Mouse (Mus musculus) kidney, postnatal 10 days (tissue): ENCODE data around the gene Onecut1.

Experiments used
- DNase-seq: peaks from one replicate; pipeline ENCODE4 v3.0.0; 2021; ENCODE audit warnings: mixed read lengths

Onecut1 gene

DNA sequence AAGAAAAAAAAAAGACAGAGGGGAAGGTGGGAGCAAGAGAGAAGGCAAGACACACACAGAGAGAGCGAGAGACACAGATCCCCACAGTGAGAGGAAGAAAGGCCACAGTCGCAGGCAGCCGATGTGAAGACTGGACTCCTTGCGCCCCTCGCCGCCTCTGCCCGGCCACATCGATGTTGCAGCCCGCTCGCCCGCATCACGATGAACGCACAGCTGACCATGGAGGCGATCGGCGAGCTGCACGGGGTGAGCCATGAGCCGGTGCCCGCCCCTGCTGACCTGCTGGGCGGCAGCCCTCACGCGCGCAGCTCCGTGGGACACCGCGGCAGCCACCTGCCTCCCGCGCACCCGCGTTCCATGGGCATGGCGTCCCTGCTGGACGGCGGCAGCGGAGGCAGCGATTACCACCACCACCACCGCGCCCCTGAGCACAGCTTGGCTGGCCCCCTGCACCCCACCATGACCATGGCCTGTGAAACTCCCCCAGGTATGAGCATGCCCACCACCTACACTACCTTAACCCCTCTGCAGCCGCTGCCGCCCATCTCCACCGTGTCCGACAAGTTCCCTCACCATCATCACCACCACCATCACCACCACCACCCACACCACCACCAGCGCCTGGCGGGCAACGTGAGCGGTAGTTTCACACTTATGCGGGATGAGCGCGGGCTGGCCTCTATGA lies 517 bp downstream of the Onecut1 start:
- no peak for DNase-seq

DNA sequence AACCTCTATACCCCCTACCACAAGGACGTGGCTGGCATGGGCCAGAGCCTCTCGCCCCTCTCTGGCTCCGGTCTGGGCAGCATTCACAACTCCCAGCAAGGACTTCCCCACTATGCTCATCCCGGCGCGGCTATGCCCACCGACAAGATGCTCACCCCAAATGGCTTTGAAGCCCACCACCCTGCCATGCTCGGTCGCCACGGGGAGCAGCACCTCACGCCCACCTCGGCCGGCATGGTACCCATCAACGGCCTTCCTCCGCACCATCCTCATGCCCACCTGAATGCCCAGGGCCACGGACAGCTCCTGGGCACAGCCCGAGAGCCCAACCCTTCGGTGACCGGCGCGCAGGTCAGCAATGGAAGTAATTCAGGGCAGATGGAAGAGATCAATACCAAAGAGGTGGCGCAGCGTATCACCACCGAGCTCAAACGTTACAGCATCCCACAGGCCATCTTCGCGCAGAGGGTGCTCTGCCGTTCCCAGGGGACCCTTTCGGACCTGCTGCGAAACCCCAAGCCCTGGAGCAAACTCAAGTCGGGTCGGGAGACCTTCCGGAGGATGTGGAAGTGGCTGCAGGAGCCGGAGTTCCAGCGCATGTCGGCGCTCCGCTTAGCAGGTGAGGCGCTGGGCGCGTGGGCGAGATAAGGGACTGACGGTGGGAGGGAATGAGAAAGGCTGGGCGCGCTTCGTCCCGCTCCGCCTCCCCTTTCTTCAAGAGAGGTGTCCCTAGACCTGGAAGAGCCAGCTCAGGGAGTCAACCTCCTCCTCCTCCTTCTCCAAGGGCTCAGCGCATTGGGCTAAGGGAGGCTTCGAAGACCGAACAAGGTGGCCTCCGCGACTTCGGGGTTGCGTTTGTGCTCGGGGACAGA lies 1.3 kb downstream of the Onecut1 start:
- DNase-seq, result no peak

DNA sequence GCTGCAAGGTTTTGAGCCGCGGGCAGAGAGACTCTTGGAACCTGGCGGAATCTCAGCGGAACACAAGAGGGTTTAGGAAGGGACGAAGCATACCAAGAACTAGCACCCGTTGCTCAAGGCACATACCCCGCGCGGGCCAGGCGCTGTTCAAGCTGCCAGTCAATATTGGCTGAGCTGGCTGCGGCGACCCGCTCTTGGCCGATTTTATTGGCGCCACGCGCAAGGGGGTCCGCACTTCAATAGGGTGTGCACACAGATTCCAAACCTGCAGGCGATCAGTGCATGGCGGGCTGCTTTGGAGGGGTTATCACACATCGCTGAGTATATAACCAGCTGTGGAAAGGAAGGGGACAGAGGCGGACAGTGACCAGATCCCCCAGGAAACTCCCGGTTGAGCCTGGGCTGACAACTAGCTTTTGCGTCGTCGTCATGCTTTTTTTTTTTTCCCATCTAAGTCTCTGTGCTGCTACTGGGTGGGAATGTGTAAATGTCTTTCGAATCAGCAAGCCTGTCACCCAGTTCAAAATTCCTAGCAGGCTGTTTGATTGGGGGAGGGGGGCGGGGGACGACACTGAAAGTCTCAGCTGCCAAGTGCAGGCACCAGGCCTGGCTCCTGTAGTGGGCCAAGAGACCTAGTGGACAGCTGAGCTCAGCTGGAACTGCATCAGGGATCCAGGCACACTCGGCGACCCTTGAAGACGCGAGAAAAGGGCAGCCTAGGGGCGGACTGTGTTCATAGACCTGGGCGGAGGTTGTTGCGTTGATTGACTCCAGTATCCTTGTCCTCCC lies 2.1 kb downstream of the Onecut1 start:
- no peak for DNase-seq

DNA sequence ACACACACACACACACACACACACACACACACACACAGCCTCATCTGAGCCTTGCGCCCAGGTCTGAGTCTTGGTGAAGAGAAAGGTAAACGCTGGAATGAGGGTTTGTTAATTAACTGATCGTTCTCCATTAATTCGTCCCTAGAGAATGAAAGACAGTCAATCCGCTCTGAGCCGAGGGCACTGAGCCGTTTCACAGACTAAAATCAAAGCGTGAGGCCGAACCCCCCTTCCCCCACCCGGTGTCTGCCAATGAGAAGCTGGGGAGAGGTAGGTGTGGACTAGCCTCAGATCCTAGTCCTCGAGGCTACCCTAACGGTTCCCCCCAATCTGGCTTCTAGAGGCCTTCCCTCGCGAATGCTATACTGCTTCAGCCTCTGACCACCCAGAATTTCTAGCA lies 2.8 kb downstream of the Onecut1 start:
- no peak for DNase-seq

DNA sequence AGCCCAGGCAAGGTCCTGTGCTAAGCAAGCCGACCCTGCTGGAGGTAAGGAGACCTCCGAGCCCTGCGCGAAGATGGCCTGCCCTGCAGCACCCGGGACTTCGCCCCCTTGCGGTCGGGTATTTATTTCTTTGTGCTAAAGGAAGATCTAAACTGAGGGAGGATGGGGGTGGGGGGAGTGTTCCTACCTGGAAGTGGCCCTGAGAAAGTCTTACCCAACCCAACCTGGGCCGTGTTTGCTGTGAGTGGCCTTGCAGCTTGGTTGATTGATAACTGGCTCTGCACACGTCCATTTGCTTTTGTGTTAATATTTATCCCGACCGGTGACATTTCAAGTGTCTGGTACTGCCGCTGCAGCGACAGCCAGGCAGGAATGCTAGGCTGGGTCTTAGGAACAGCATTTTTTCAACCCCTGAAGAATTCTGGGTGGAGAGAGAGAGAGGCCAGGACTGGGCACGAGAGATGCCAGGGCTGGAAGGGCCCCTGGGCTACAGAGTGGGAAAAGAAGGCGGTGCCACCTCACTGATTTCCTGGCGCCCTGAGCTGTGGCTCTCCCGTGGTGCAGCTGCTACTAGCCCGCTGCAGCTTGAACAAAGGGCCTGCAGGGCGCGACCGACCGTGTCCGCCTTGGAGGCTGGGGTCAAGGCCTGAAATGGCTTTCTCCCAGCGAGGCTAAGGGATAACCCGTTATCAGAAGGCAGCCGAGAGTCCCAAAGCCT lies 5.0 kb downstream of the Onecut1 start:
- DNase-seq, result no peak

DNA sequence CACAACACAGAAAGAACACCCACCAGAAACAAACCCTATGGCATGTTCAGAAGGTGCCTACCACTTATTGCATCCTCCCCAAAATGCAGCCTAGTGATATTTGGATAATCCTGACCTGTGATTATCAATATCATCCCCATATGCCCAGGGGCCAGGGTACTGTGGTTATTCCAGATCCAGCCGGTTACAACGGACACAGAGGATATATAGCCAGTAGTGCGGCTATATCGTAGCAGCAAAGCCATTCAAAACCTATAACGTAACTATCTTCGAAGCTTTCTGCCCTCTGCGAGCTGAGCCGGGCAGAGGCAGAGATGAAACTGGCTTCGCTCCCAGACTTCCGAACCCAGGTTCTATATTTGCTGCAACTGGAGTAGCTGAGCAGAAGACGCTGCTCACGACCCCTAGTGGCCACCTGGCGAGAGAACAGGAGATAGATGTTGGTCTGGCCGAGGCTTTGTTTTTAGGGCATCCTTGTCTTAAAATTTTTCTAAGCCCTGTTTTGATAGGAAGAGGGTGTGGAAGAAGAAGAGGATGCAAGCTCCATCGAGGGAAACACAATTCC lies 6.0 kb downstream of the Onecut1 start:
- DNase-seq, result peak; percentile 68

DNA sequence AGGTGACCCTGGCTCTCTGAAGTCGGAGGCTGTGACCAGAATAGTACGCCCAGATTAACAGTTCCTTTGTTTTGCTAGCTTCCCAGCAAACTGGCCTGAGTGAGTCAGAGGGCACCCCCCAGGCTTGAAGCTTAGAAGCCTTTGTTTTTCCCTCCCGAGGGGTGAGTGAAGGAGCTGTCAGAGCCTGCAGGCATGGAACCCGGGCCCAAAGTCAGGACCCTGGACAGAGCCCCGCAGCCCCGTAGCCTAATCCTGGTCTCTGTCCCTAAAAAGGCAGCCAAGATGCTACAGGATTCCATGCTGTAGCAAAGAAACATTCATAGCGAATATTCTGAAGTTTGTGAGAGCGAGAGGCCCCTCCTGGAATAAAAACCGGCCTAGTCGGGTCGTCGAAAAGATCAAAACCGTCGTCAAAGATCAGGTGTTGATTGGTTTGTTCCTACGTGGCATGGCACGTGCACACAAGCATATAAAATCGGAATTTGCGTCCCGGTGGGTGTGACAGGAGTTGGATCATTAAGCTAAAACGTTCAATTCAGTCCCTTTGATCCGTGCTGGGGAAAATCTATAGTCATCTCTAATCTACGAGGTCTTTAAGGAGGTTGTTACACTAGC lies 6.7 kb downstream of the Onecut1 start:
- DNase-seq, result peak; percentile 73

DNA sequence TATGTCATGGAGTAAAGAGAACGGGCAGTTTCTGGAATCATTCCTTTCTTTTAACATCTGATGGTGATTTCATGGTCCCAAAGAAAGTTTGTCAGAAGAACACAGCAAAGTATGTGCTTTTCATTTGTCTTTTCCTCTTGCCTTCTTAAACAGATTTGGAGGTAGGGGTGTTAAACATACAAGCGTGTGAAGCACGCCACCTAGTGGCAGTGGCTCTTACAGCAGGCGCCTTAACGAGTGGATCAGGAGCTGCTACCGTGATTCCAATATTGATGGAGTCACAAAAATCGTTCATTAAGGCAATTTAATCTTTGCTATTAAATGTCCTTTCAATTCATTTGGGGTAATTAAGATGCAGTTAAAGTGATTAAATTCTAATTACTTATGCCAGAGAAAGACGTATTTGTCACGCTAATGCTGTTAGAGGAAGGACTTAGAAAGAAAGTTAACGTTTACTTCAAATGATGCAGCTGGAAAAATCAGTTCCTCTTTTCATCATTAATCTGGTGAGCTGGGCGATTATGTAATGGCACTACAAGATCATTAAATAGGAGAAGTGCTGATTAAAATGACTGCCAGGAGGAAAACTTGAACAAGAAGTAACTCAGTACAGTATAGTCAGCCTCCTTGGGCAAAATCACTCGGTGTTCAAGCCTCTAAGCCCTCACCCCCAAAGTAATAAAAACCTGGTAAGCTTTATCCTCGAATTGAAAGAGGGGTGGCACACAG lies 9.4 kb downstream of the Onecut1 start:
- DNase-seq, result peak; percentile 83

DNA sequence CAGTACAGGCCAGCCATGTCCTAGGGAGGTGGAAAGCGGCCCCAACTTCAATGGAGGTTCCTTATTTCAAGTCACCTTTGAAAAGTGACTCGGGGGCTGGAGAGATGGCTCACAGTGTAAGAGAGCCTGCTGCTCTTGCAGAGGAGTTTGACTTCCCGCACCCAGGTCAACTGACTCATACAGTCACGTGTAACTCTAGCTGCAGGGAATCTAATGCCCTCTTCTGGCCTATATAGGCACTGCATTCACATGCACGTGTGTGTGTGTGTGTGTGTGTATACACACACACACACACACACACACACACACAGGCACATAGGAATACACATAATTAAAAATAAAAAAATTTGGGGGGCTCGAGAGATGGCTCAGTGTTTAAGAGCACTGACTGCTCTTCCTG lies 14.6 kb downstream of the Onecut1 start:
- DNase-seq, result no peak

DNA sequence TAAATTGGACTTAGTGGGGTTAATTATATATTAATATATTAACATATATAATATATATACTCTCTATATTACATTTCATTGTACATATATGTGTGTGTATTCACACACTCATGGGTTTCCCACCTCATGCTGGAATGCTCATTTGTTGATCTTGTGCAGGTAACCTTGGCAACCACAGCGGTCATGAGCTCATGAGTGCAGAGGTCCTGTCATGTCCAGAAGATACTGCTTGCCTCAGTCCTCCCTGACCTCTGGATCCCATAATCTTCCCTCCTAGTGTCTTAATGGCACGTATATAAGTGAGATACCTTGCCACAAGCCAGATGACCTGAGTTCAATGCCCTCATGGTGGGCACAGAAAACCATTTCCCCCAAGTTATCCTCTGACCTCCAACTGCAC lies 16.0 kb downstream of the Onecut1 start:
- no peak for DNase-seq

DNA sequence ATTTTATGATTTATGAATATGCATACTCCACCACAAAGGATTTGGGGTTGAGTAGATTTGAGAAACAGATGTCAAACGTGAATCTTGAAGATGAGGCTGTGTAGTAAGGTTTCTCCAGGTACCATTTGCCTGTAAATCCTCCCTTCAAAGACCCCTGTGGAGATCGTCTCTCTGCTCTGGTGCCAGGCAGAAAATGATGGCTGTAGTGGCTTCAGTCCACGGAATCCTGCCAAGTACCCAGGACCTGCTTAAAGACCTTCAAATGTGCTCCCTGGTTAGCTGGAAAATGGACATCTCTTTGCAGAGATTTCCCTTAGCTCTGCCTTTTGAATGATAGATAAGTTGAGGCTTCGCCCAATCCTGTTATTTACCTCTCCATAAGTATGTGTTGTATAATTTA lies 26.1 kb downstream of the Onecut1 start:
- no peak for DNase-seq

DNA sequence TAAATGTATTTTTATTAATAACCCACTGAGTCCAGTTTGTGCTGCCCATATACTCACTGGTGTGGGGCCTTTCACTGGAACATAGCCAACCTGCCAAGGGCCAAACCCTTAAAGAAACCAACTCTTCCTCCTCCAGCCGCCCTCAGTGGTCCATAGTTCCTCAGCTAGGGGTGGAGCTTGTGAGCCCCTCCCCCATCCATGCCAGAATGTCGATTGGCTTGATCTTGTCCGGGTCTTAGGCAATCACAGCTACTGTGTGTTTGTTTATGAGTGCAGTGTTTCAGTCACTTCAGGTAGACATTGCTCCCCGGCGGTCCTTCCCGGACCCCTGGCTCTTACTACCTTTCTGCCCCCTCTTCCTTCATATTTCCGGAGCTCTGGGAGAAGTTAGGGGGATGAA lies 35.0 kb downstream of the Onecut1 start:
- no peak for DNase-seq

DNA sequence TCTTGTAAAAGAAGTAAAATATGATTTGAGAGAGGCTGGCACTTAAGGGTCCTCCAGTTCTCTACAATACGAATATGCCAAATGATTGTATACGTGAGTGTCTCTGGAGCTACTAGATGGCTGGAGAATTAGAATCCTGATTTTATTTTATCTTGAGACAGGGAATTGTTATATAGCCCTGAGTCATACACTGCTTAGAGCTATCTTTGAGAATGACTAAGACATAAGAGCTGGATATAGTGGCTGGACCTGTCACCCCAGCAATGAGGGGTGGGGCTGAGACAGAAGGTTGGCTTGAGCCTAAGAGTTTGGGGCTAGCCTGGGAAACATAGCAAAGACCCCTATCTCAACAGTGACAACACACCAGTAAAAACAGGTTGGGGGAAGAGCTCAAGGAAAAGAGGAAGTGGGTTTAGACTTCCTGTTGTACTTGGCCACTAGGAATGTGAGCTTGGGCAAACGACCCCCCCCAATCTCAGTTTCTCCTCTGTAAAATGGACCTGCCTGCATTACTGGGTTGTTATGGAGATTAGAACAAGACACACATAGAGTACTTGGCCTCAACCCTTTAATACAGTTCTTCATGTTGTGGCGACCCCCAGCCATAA lies 35.8 kb downstream of the Onecut1 start:
- DNase-seq, result no peak

DNA sequence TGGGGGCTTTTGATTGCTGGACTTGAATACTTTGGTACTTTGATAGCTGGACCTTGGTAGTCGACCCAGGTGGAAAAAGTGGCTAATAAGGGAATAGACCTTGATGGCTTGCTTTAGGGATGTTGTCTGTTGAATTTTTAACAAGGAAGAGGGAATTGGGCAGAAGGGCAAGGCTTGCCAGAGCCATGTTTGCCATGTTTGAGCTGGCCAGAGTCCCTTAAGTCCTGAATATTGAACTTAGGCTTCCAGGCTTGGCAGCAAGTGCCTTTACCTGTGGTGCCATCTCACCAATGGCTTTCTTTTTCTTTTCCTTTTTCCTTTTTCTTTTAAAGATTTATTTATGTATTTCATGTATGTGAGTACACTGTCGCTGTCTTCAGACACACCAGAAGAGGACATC lies 38.4 kb downstream of the Onecut1 start:
- DNase-seq, result no peak

DNA sequence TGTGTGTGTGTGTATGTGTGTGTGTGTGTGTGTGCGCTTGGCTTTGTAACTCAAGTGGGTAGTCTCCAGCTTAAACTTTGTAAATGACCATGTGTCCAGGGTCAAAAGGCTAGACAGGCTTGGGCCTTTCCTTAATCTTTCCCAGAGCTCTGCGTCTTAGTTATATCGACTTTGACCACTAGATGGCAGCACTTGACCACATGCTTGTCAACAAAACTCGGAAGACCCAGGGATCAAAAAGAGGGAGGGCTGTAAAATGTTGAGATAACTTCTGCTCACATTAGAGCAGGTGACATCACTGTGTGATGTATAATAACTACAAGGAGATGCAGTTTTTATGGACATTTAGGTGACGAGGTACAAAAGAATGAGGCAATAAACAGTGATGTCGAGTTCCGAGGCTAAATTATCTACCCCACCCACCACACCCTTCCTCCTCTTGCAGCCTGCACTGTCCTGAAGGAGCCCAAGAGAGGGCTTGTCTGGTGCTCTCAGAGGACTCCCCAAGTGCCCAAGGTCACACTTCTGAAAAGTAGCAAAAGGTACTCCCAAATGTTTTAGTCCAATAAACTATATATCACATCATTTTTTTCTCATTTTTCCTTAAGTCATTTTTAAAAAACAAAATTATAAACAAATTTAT lies 43.3 kb downstream of the Onecut1 start:
- peak; percentile 83 for DNase-seq

DNA sequence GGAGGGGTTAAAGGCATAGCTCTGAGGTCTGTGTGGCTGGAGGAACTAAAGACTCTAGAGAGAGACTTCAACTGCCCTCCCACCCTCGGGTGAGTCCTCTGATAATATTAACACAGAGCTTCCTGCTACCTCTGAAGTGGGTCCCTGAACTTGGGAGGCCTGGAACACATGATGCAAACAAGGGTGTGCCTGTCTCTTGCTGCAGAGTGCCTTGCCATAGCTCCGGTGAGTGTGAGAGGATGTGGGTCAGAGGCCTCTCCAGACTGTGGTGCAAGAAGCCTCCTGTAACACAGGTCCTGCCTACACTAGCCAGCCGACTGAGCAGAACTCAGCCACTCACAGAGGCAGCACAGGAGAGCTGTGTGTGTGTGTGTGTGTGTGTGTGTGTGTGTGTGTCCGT lies 45.2 kb downstream of the Onecut1 start:
- no peak for DNase-seq

DNA sequence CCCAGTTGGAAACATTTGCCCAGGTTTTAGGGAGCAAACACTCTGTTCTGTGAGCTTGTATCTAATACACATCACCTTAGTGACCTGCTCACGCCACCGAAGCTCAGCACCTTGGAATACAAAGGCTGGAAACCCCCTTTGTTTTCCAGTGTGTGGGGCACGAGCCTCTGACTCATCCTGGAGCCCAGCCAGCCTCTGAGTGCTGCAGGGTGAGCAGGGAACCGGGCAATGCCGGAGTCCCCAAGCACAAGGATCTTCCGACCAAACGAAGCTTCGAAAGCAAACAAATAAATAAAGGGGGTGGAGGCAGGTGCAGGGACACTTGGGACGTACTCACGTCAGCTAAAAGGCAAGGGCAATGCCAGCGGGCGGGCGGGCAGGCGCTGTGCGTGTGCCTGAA lies 47.5 kb downstream of the Onecut1 start:
- peak; percentile 58 for DNase-seq

DNA sequence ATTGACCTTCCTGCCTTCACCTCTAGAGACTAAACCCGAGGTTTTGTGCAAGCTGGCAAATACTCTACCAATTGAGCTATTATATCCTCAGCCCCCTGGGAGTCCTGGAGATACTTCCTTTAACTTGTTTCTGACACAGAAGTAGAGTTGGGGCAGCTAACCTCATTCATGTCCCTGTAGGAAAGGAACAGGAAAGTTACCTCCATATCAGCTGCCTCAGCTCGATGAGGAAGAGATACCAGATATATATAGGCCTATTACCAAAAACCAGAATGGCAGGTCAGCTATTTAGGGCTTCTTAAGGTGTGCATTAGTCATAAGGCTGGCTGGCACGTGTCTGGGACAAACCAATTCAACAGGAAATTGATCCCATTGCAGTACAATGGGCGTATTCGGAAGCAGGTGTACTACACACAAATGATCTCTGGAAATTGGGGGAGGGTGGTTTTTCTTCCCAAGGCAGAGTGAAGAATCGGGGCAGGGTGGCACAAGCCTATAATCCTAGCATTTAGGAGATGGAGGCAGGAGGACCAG lies 48.6 kb downstream of the Onecut1 start:
- no peak for DNase-seq

DNA sequence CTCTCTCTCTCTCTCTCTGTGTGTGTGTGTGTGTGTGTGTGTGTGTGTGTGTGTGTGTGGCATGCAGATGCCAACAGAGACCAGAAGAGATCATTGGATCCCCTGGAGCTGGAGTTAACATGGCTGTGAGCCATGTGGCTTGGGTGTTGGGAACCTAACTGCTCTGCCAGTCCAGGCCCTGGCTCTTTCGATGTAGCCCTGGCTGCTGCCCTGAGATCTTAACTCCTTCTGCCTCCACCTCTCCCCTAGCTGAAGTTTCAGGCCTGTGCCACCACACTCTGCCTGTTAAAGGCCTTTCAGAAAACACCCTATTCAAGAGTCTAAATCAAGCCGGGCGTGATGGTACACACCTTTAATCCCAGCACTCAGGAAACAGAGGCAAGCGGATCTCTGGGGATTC lies 49.7 kb downstream of the Onecut1 start:
- peak; percentile 21 for DNase-seq

DNA sequence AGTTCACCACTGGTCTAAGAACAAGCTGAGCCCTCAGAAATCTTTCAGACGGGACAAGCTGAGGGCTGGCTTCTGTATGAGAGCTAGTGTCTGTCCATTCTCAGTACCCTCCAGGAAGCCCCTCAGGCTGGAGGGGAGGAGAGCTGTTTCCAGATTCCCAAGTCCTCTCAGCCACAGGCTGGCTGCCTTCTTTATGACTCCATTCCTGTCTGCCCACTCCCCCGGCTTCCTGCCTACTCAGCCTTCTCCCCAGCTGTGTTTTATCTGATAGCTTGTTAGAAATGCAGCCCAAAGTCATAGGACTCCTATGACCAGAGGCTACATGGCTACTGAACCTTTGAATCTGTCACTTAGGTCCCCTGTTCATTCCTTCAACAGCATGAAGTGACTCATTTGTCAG lies 50.2 kb downstream of the Onecut1 start:
- peak; percentile 65 for DNase-seq
